Mouse (Mus musculus) mesoderm, embryonic 11.5 days (tissue): ENCODE data around the gene Fahd2a.
A peak's percentile ranks its signal among the peaks of the same experiment; 100 is the strongest.

Experiments used
- DNase-seq: peaks from one replicate; pipeline ENCODE4 v3.0.0-alpha.2; 2012; ENCODE audit warnings: low read depth, low spot score

The Fahd2a gene

DNA sequence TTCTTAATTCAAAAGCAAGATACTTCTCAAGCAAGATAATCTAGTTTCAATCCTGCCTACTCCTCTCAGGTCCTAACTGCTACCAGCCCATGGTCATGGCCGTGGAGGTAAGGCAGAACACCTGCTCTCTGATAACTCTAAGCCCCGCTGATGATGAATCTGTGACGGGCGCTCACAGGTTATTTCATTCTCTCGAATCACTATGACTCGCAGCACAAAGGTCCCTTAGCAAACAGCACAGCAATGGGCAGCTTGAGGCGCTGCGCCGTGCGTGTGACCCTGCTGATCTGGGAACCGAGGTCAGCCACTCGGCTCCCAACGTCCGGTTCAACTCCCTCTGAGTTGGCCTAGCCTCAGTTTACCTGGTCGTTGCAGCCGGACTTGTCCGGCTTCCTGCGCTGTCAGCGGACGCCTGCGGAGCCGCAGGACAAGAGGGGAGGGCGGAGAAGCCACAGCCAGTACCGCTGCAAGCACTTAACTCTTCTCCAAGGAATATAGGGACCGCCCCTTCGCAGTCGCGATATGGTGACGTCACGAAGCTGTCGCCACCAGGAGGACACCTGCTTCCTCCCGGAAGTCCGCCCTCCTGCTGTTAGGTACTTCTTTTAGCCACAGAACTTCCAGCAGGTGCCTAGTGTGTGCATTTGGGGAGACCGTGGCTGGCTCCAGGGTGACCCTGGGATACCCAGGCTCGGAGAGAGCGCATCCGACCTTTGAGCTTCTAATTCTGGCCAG, at the start of gene Fahd2a:
Gene Fahd2a (minus strand): TSS at position 511 of the 735 bp plus-strand sequence.
- peak; percentile 94 for DNase-seq

- DNase-seq: peak; percentile 82
Measured at GRCm38 (mm10) chr2:127484476-127485170, 40.3 kb upstream of the Fahd2a start.

DNA sequence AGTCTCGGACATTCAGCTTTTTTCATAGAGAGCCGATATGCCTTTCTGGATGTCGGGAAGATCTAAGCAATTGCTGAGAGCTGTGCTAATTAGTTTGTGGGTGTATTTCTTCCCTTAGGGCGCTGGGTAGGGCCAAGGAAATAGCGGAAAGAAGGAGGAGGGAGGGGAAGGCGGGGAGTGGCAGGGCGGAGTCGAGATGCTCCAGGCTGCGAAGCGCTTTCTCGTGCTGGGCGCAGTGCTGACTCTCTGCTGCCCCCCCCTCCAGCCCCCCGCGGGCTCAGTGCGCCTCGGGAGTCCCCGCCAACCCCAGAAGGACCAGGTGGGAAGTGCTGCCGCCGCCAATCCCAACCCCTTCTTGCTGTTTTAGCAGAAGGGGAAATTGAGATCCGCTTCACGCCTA, 38.6 kb upstream of the Fahd2a start:
- no peak for DNase-seq

DNA sequence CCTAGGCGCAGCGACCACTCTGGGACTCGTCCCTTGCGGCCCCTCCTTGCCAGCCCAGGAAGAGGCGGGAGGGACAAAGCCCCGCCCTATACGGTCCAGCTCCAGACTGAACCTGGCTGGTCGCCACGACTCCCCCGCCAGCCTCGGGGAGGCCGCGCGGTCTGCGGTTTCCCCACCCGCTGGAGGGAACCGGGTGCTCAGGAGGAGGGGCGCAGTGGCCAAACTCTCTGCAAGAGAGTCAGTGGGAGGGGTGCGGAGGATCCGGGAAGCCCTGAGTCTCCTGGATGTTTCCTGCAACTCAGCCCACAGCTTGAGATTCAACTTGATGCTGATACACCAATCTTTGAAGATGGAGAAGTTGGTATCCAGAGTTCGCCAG, 38.2 kb upstream of the Fahd2a start:
- DNase-seq: peak; percentile 77

DNA sequence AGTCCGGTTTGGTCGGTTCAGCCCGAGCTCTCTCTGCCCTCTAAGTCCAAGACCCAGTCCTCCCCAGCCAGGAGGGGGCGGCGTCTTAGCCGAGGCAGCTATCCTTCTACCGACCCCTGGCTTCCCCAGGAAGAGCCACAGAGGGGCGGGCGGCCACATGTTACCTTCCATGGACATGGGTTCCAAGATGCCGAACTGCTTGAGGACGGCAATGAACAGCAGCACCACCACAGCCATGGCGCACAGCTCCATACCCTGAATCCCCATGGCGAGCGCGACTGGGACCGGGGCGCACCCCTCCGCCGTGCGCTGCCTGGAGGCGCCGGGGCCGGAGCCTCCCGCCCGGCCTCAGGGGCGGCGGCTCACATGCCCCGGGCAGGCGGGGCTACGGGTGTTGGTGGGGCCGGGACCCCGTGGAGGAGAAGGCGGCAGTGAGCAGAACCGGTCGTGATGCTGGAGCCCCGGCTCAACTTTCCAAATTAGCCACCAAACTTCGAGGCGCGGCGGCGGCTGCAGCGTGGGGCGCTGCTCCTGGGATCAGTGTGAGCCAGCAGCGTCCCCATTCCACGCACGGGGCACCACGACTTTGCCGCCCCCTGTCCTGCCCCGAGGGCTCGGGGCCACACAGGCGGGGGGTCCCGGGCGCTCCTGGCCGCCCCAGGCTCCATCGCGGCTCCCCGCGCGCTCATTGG, 37.6 kb upstream of the Fahd2a start:
- DNase-seq: no peak

- no peak for DNase-seq
Measured at GRCm38 (mm10) chr2:127479763-127480162, 35.4 kb upstream of the Fahd2a start.

DNA sequence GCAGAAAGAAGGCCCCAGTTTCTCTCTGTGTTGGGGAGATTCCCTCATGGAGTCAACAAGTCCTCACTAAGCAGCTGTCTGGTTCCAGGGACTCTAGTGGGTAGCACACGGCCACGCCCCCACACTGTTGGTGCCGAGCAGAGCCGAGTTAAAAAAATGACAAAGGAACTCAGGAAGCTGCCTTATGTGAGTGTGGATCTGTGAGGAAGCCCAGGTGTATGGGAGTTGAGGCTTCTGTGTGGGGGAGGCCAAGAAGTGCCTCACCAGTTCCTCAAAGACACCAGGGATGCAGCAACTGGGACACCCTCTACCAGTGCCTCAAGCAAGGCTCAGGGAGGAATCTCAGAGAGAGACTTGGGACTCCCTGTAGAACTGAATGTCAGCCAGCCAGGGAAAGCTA, 34.8 kb upstream of the Fahd2a start:
- no peak for DNase-seq

DNA sequence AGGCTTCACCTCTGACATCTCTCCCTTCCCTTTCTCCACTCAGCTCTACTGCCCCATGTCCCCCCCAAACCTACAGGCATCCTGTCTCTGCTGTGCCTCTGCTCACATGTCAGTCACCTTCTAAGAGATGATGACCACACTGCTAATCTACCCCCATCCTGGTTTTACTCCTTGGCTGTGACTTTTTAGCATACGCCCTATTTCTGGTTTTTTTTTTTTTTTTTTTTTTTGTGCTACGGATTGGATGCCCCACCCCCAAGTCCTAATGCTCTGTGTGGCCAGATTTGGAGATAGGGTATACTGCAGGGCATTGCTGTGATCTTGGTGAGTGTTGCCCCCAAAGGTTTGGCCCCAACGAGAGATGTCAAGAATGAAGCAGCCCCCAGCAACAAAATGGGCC, 27.9 kb upstream of the Fahd2a start:
- no peak for DNase-seq

DNA sequence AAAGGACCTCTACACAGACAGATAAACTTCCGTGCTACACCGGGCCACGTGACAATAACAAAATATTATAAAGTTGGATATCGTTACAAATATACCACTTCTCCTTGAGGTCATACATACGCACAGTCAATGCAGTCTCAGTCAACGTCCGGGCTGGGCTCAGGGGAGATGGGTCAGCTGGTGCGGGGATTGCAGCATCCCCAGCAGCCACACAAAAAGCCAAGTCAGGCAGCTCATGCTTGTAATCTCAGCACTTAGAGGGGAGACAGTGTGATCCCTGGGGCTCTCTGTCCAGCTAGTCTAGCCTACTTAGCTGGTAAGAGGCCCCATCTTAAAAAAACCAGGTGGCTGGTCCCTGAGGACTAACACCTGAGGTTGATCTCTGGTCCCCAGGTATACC, 26.9 kb upstream of the Fahd2a start:
- DNase-seq: no peak

- DNase-seq: no peak
Measured at GRCm38 (mm10) chr2:127470661-127471060, 26.3 kb upstream of the Fahd2a start.

- DNase-seq: no peak
Measured at GRCm38 (mm10) chr2:127470183-127470582, 25.8 kb upstream of the Fahd2a start.

DNA sequence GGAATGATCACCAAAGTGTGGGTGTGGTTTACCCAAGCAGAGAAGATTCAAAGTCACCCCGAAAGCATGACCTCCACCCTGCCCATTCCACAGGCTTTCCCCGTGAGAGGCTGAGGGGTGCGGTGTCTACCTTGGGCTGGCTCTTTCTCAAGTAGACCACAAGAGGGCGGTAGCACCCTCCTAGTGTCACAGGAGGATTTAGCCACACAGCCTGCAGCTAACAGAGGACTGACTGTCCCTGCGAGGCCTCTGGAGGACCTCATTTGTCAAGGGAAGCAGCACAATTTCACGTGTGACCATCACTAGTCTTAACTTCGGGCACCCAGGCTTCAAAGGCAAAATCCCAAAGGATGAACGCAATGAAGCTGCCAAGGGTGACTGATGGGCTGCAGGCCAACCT, 17.9 kb upstream of the Fahd2a start:
- peak; percentile 77 for DNase-seq

- DNase-seq: no peak
Measured at GRCm38 (mm10) chr2:127461351-127461750, 17.0 kb upstream of the Fahd2a start.

GRCm38 (mm10) chr2:127459341-127459740, 15.0 kb upstream of the Fahd2a start:
- DNase-seq: no peak

DNA sequence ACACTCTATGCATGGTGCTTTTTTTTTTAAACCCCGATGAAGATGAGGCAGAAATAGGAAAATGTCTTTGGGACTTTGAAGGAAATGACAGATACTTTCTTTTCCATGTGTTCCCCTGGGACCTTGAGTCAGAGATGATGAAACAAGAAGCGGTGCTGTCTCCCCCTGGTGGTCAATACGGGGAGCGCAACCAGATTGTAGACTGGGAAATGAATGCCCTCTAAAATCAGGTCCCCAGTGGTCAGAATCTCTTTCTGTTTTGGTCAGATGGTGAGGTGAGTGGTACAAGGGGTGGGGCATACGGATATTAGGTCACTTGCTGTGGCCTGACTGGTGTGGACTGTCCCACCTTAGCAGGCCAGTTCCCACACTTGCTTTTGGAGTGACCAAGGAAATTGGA, 9.4 kb upstream of the Fahd2a start:
- DNase-seq: peak; percentile 80

GRCm38 (mm10) chr2:127453141-127453540, 8.8 kb upstream of the Fahd2a start:
- DNase-seq: no peak

- no peak for DNase-seq
Measured at GRCm38 (mm10) chr2:127451748-127452147, 7.4 kb upstream of the Fahd2a start.

DNA sequence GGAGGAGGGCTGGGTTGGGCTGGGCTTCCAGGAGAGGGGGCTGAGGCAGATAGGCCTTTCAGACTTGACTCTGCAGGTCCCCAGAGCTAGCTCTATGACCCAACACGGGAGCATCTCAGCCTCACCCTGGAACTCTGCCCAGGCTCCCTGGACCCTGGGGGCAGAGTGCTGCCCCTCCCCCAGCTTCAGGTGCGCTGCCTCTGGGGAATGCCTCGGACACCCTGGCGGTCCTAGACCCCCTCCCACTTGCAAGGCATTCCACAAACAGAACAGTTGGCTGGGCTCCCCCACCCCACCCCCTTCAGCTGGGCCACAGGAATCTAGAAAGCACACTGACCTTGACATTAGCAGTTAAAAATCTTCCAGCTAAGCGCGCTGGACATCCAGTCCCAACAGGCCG, 5.3 kb upstream of the Fahd2a start:
- no peak for DNase-seq

DNA sequence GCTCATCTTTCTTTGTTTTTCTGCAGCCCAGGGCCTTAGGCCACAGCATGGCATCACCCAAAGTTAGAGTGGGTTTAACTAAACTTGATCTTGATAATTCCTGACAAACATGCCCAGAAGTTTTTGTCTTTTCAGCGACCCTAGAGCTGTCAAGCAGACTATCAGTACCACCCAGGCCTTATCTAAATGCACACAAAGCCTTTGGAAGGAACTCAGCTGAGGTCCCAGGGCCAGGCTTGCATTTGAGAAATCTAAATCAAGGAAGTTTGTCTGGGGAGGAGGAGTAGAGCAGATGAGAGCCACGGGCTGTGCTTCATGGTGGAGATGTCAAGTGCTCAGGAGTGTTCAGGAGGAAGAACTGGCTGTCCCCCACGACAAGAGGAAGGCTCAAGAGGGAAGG, 2.5 kb upstream of the Fahd2a start:
- DNase-seq: no peak

DNA sequence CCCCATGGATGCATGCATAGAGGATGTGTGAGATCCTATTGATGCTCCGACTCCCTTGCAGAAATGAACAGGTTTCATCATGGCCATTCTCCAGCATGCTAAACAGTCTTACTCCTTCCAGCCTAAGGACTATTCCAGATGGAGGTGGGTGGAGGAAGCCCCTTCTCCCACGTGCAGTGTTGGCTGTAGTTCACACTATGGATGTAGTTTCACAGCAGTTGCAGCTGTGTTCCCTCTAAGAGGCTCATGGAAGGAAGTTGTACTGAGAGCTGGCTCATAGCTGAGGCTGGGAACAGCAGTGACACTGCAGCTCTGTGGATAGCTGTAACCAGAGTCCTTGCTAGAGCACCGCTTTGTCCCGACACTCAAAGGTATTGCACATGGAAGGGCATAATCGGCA, 6.7 kb downstream of the Fahd2a start:
- no peak for DNase-seq

GRCm38 (mm10) chr2:127435554-127435953, 8.8 kb downstream of the Fahd2a start:
- DNase-seq: no peak

DNA sequence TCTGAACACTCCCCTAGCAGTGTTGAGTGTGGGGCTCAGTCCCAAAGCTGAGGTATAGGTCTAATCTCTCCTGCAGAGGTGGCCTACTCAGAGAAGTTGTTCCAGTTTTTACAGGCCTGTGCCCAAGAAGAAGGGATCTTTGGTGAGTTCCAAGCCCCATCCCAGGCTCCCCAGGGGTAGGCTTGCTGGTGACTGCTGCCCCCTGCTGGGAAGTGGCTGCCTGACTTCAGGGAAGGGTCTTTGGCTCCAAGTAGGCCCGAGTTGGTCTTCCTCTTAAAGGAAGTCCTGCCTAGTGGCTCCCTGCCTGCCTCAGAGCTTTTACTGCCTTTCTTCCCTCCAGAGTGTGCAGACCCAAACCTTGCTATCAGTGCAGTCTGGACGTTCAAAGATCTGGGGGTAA, 9.2 kb downstream of the Fahd2a start:
- peak; percentile 45 for DNase-seq
